Mouse (Mus musculus) megakaryocyte-erythroid progenitor cell, adult 5-6 weeks (primary cell): Measurements from ENCODE around the gene Mlec. TPM values are rescaled to one million over a fixed set of nuclear protein-coding genes. Genes with fewer than 3 reads are reported as not detected.

Source experiments
- ATAC-seq: replicated peaks from 2 replicates; pipeline ENCODE4 v1.8.0; 2016; ENCODE audit warnings: mild to moderate bottlenecking, inconsistent platforms; ENCODE audit not compliant: severe bottlenecking, poor library complexity, low FRiP score, low TSS enrichment
- total RNA-seq, 2 experiments: library from RNA; stranded (forward) in 1 of 2; stranded (reverse) in 1 of 2; fragments of 200-1000, 215-1000 nt in 1 of 2; fragments of >200 nt in 1 of 2; fragmentation: Nextera tagmentation in 1 of 2; gene quantifications; 2 replicates each; pipeline ENCODE4 v1.2.3; 2014 to 2017

The Mlec gene
- total RNA-seq, 2 experiments from 2014 or later = 86.4 to 101 TPM

GRCm38 (mm10) chr5:115098195-115098594, 59.8 kb downstream of the Mlec start, which contains the start of gene Gm10401:
Gene Gm10401, minus strand, starts transcription at chr5:115098295.
- ATAC-seq = no peak

Other genes with a start within 250 kb of the Mlec start
- 12.2 and 21.1 TPM in 2 replicates for gene Oasl1, start 234.9 kb downstream of the Mlec start, total RNA-seq (2014; fragmentation: Nextera tagmentation)
- gene Oasl1, start 234.9 kb downstream of the Mlec start, total RNA-seq (2017) = 2.6 and 7.0 TPM in 2 replicates
- 20.0 and 21.2 TPM in 2 replicates for gene 2210016L21Rik, start 216.0 kb downstream of the Mlec start, total RNA-seq (2014; fragmentation: Nextera tagmentation)
- gene 2210016L21Rik, start 216.0 kb downstream of the Mlec start, total RNA-seq (2017) = 13.2 and 20.1 TPM in 2 replicates
- not detected in 2 replicates for gene Hnf1a, start 187.1 kb downstream of the Mlec start, total RNA-seq (2014; fragmentation: Nextera tagmentation)
- not detected in 2 replicates for gene Hnf1a, start 187.1 kb downstream of the Mlec start, total RNA-seq (2017)
- 47.2 and 47.5 TPM in 2 replicates for gene Sppl3, start 147.0 kb downstream of the Mlec start, total RNA-seq (2014; fragmentation: Nextera tagmentation)
- gene Sppl3, start 147.0 kb downstream of the Mlec start, total RNA-seq (2017) = 20.0 and 23.0 TPM in 2 replicates
- gene Gm10401, start 59.9 kb downstream of the Mlec start, total RNA-seq (2014; fragmentation: Nextera tagmentation) = not detected in 2 replicates
- 6.0 TPM in 1 of 2 replicates, not detected in the other for gene Gm10401, start 59.9 kb downstream of the Mlec start, total RNA-seq (2017)
- 39.6 and 50.3 TPM in 2 replicates for gene Acads, start 38.8 kb downstream of the Mlec start, total RNA-seq (2014; fragmentation: Nextera tagmentation)
- gene Acads, start 38.8 kb downstream of the Mlec start, total RNA-seq (2017) = 19.2 and 24.8 TPM in 2 replicates
- 13.8 and 15.5 TPM in 2 replicates for gene Unc119b, start 23.2 kb downstream of the Mlec start, total RNA-seq (2014; fragmentation: Nextera tagmentation)
- 7.1 and 12.7 TPM in 2 replicates for gene Unc119b, start 23.2 kb downstream of the Mlec start, total RNA-seq (2017)
- not detected in 2 replicates for gene Cabp1, start 36.2 kb upstream of the Mlec start, total RNA-seq (2014; fragmentation: Nextera tagmentation)
- not detected in 2 replicates for gene Cabp1, start 36.2 kb upstream of the Mlec start, total RNA-seq (2017)
- 130 and 136 TPM in 2 replicates for gene Pop5, start 77.7 kb upstream of the Mlec start, total RNA-seq (2014; fragmentation: Nextera tagmentation)
- gene Pop5, start 77.7 kb upstream of the Mlec start, total RNA-seq (2017) = 69.1 and 154 TPM in 2 replicates
- gene Rnf10, start 114.7 kb upstream of the Mlec start, total RNA-seq (2014; fragmentation: Nextera tagmentation) = 47.4 and 71.5 TPM in 2 replicates
- 35.9 and 36.9 TPM in 2 replicates for gene Rnf10, start 114.7 kb upstream of the Mlec start, total RNA-seq (2017)
- 23.0 and 35.5 TPM in 2 replicates for gene Coq5, start 121.5 kb upstream of the Mlec start, total RNA-seq (2014; fragmentation: Nextera tagmentation)
- gene Coq5, start 121.5 kb upstream of the Mlec start, total RNA-seq (2017) = 71.1 and 78.6 TPM in 2 replicates
- 550 and 746 TPM in 2 replicates for gene Dynll1, start 142.8 kb upstream of the Mlec start, total RNA-seq (2014; fragmentation: Nextera tagmentation)
- 379 and 555 TPM in 2 replicates for gene Dynll1, start 142.8 kb upstream of the Mlec start, total RNA-seq (2017)
- 74.7 and 96.0 TPM in 2 replicates for gene Srsf9, start 169.0 kb upstream of the Mlec start, total RNA-seq (2014; fragmentation: Nextera tagmentation)
- gene Srsf9, start 169.0 kb upstream of the Mlec start, total RNA-seq (2017) = 61.6 and 108 TPM in 2 replicates
- 31.0 and 41.1 TPM in 2 replicates for gene Gatc, start 183.0 kb upstream of the Mlec start, total RNA-seq (2014; fragmentation: Nextera tagmentation)
- 13.6 and 18.6 TPM in 2 replicates for gene Gatc, start 183.0 kb upstream of the Mlec start, total RNA-seq (2017)
- gene Triap1, start 183.0 kb upstream of the Mlec start, total RNA-seq (2014; fragmentation: Nextera tagmentation) = 36.8 and 45.8 TPM in 2 replicates
- gene Triap1, start 183.0 kb upstream of the Mlec start, total RNA-seq (2017) = 16.8 and 19.8 TPM in 2 replicates
- gene Cox6a1, start 190.8 kb upstream of the Mlec start, total RNA-seq (2014; fragmentation: Nextera tagmentation) = 744 and 848 TPM in 2 replicates
- 84.8 and 115 TPM in 2 replicates for gene Cox6a1, start 190.8 kb upstream of the Mlec start, total RNA-seq (2017)